Mouse (Mus musculus) kidney, adult 2 months (tissue): ENCODE results near the gene Il34.

Source experiments
- CTCF ChIP-seq: fragments of 200-500 bp; conservative IDR thresholded peaks from 2 replicates; pipeline ENCODE4 v1.5.1; 2011; ENCODE audit warnings: low read depth, mild to moderate bottlenecking, control low read depth, low read length, moderate library complexity, mixed read lengths; ENCODE audit not compliant: insufficient read depth, insufficient read length
- POLR2A ChIP-seq: fragments of 200-500 bp; IDR thresholded peaks from one replicate; pipeline ENCODE4 v1.6.1; 2011; ENCODE audit warnings: low read depth, low read length, control low read depth

DNA sequence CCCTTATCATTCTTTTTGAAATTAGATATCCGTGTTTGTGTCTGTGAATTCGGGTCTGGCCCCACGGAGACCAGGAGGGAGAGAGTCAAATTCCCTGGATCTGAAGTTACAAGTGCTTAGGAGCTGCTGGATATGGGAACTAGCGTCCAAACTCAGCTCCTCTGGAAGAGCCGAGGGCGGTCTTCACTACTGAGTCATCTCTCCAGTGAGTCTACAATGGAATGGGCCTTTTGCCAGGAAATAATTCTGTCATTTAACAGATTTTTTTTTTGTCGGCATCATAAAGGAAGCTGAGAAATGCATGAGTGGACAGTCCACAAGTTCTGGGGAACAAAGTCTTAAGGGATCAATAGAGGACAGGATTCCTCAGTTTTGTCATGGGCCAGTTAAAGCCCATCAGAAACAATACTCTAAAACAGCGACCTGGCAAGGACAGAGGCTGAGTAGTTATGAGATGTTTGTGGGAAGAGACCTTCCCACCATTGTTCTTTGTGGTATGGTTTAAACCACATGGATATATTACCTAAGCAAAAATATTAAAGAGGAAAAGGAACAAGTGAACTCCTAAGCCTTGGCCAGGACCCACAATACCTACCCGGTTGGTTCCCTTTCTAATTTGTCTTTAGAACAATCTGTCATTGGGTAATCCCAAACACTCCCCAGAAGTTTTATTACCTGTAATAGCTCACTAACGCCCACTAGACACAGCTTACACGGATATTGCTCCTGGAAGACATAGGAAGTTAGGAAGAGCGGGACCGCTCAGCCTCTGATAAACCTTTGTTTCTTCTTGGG lies 25.6 kb downstream of the Il34 start:
- no peak for TF ChIP-seq CTCF
- TF ChIP-seq POLR2A = no peak
